Mouse (Mus musculus): ENCODE measurements around the gene March2. TPM values are rescaled to one million over a fixed set of nuclear protein-coding genes. Genes with fewer than 3 reads are reported as not detected.

Gene March2
- polyA plus RNA-seq, 1 experiment from 2014 or later, result 63.9 TPM

- no peaks in the 10 kb centered on the region for H3K27me3 ChIP-seq (replicated peaks; ENCODE audit: control insufficient read depth, insufficient read depth, low read length)
- no peak overlapping the region for H3K4me2 ChIP-seq (ENCODE audit: low read length)
- no peak overlapping the region for H3K4me3 ChIP-seq (ENCODE audit: low read depth, low read length)
- ATAC-seq (no peak), DNase-seq (ENCODE audit: low spot score) (no peak)
- peaks cover 29% of the 10 kb centered on the region for H3K36me3 ChIP-seq (ENCODE audit: control insufficient read depth, insufficient read depth, low read length)
- H3K27ac ChIP-seq (ENCODE audit: low read depth, low read length), result no peak overlapping the region
- H3K4me1 ChIP-seq (ENCODE audit: control insufficient read depth, insufficient read depth, low read length), result no peaks in the 10 kb centered on the region
- no peak overlapping the region for H3K9ac ChIP-seq (ENCODE audit: low read length)
- no peaks in the 10 kb centered on the region for H3K9me3 ChIP-seq (replicated peaks; ENCODE audit: control insufficient read depth, low read length)
- 95% methylated on average over 1 of the region's 1 CpGs for WGBS
Observed at GRCm38 (mm10) chr17:33673837-33674236, 44.6 kb downstream of the March2 start.

- no peaks in the 10 kb centered on the region for H3K4me1 ChIP-seq (ENCODE audit: control insufficient read depth, insufficient read depth, low read length)
- H3K9ac ChIP-seq (ENCODE audit: low read length), result no peak overlapping the region
- no peak overlapping the region for H3K4me3 ChIP-seq (ENCODE audit: low read depth, low read length)
- DNase-seq (ENCODE audit: low spot score), result peak; percentile 11
- H3K36me3 ChIP-seq (ENCODE audit: control insufficient read depth, insufficient read depth, low read length), result peaks cover 43% of the 10 kb centered on the region
- H3K9me3 ChIP-seq (replicated peaks; ENCODE audit: control insufficient read depth, low read length), result no peaks in the 10 kb centered on the region
- no peak for ATAC-seq
- no peaks in the 10 kb centered on the region for H3K27me3 ChIP-seq (replicated peaks; ENCODE audit: control insufficient read depth, insufficient read depth, low read length)
- WGBS, result 78% methylated on average over 3 of the region's 3 CpGs
- no peak overlapping the region for H3K4me2 ChIP-seq (ENCODE audit: low read length)
- H3K27ac ChIP-seq (ENCODE audit: low read depth, low read length), result no peak overlapping the region
Observed at GRCm38 (mm10) chr17:33669681-33670080, 48.8 kb downstream of the March2 start.

- Histone ChIP-seq H3K27ac (ENCODE audit: low read depth, low read length) (no peak overlapping the region), H3K9me3 (replicated peaks; ENCODE audit: control insufficient read depth, low read length) (no peaks in the 10 kb centered on the region), H3K27me3 (replicated peaks; ENCODE audit: control insufficient read depth, insufficient read depth, low read length) (no peaks in the 10 kb centered on the region), H3K4me2 (ENCODE audit: low read length) (no peak overlapping the region), H3K9ac (ENCODE audit: low read length) (no peak overlapping the region), H3K4me1 (ENCODE audit: control insufficient read depth, insufficient read depth, low read length) (no peaks in the 10 kb centered on the region), H3K36me3 (ENCODE audit: control insufficient read depth, insufficient read depth, low read length) (peaks cover 60% of the 10 kb centered on the region), H3K4me3 (ENCODE audit: low read depth, low read length) (no peak overlapping the region)
- WGBS, result 91% methylated on average over 3 of the region's 3 CpGs
- ATAC-seq (no peak), DNase-seq (ENCODE audit: low spot score) (no peak)
Observed at GRCm38 (mm10) chr17:33666813-33667212, 51.7 kb downstream of the March2 start.

DNA sequence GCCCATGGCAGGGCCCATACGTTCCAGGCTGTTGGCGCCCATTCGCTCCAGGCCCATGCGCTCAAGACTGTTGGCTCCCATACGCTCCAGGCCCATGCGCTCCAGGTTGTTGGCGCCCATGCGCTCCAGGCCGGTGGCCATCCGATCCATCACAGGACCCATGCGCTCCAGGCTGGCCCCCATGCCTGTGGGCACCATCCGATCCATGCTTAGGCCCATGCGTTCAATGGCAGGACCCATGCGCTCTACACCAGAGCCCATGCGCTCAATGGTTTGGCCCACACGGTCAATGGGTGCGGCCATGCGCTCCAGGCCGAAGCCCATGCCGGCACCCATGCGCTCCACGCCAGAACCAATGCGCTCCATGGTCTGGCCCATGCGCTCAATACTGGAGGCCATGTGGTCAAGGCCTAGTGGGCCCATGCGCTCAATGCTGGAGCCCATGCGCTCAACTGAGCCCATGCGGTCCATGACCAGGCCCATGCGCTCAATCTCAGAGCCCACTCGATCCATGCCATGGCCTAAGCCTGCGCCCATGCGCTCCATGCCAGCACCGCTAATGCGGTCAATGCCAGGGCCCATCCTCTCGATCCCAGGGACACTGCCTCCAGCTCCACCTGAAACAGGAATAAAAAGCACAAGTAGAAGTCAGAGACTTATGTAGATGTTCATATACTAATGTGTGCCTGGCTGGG is 68.5 kb downstream of the March2 start:
- Histone ChIP-seq H3K36me3 (ENCODE audit: control insufficient read depth, insufficient read depth, low read length) (peaks cover 95% of the 10 kb centered on the region), H3K4me3 (ENCODE audit: low read depth, low read length) (no peak overlapping the region), H3K4me1 (ENCODE audit: control insufficient read depth, insufficient read depth, low read length) (no peaks in the 10 kb centered on the region), H3K27ac (ENCODE audit: low read depth, low read length) (no peak overlapping the region), H3K27me3 (replicated peaks; ENCODE audit: control insufficient read depth, insufficient read depth, low read length) (no peaks in the 10 kb centered on the region), H3K9me3 (replicated peaks; ENCODE audit: control insufficient read depth, low read length) (no peaks in the 10 kb centered on the region), H3K9ac (ENCODE audit: low read length) (no peak overlapping the region), H3K4me2 (ENCODE audit: low read length) (no peak overlapping the region)
- no peak for DNase-seq (ENCODE audit: low spot score)
- no peak for ATAC-seq
- WGBS, result 98% methylated on average over 34 of the region's 34 CpGs

DNA sequence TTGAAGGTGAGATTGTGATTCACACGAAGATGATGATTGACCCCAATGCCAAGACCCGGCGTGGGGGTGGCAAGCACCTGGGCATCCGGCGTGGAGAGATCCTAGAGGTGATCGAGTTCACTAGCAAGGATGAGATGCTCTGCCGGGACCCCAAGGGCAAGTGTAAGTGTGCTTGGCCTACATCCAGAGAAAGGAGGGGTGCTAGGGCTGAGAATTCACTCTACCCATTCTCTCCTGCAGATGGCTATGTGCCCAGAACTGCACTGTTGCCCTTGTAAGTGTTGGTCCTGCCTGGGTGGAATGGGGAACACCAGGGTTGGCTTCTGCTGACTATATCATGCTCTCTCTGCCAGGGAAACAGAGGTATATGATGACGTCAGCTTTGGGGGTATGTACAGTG is 73.4 kb downstream of the March2 start:
- ATAC-seq (no peak), DNase-seq (ENCODE audit: low spot score) (no peak)
- H3K4me2 ChIP-seq (ENCODE audit: low read length), result no peak overlapping the region
- H3K27me3 ChIP-seq (replicated peaks; ENCODE audit: control insufficient read depth, insufficient read depth, low read length), result no peaks in the 10 kb centered on the region
- H3K4me3 ChIP-seq (ENCODE audit: low read depth, low read length), result no peak overlapping the region
- peaks cover 79% of the 10 kb centered on the region for H3K36me3 ChIP-seq (ENCODE audit: control insufficient read depth, insufficient read depth, low read length)
- H3K4me1 ChIP-seq (ENCODE audit: control insufficient read depth, insufficient read depth, low read length), result no peaks in the 10 kb centered on the region
- H3K9me3 ChIP-seq (replicated peaks; ENCODE audit: control insufficient read depth, low read length), result no peaks in the 10 kb centered on the region
- H3K27ac ChIP-seq (ENCODE audit: low read depth, low read length), result no peak overlapping the region
- WGBS, result 97% methylated on average over 8 of the region's 8 CpGs
- H3K9ac ChIP-seq (ENCODE audit: low read length), result no peak overlapping the region

GRCm38 (mm10) chr17:33644068-33644467 is 74.4 kb downstream of the March2 start:
- Histone ChIP-seq H3K4me3 (ENCODE audit: low read depth, low read length) (no peak overlapping the region), H3K27ac (ENCODE audit: low read depth, low read length) (no peak overlapping the region), H3K27me3 (replicated peaks; ENCODE audit: control insufficient read depth, insufficient read depth, low read length) (no peaks in the 10 kb centered on the region), H3K36me3 (ENCODE audit: control insufficient read depth, insufficient read depth, low read length) (peaks cover 69% of the 10 kb centered on the region), H3K9me3 (replicated peaks; ENCODE audit: control insufficient read depth, low read length) (no peaks in the 10 kb centered on the region), H3K9ac (ENCODE audit: low read length) (no peak overlapping the region), H3K4me2 (ENCODE audit: low read length) (no peak overlapping the region), H3K4me1 (ENCODE audit: control insufficient read depth, insufficient read depth, low read length) (no peaks in the 10 kb centered on the region)
- WGBS, result 96% methylated on average over 4 of the region's 4 CpGs
- DNase-seq (ENCODE audit: low spot score) (no peak), ATAC-seq (no peak)

- H3K27me3 ChIP-seq (replicated peaks; ENCODE audit: control insufficient read depth, insufficient read depth, low read length), result no peaks in the 10 kb centered on the region
- peaks cover 43% of the 10 kb centered on the region for H3K36me3 ChIP-seq (ENCODE audit: control insufficient read depth, insufficient read depth, low read length)
Observed at GRCm38 (mm10) chr17:33639743-33640142, 78.7 kb downstream of the March2 start.

DNA sequence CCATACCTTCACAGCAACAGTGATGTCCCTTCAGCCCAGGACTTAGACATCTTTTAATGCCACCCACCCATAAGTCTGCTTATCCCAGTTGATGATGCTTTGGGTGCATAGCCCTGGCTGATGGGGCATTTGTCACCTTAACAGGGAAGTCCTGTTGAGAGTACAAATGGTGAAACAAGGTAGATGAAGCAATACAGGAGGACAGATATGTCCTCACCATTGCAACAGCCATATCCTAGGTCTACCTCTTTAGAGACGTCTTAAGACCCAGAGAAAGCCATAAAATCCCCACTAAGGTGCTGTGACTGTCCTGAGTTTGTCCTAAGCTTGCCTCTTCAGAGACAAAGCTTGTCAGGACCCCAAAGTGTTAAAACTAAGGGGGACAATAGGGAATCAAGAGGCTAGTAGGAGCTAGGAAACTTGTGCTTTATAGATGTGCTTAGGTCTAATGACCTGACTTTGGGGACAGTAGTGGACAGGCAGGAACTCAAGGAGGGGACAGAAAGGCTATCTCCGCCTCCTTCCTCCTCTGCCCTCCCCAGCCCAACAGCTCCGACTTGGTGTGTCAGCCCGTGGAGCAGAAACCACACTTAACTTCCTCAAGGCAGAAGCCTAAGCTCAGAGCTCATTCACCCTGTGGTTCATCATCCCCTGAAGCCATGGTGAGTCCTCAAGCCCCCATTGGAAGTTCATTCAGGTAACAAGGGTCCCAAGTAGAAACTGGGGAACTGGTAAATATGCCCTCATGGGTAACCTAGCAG is 80.8 kb downstream of the March2 start, which contains the start of gene Pram1:
TSS of gene Pram1 (plus strand) at position 541 of the 761 bp plus-strand sequence.
- DNase-seq (ENCODE audit: low spot score) (no peak), ATAC-seq (no peak)
- no peaks in the 10 kb centered on the region for H3K27me3 ChIP-seq (replicated peaks; ENCODE audit: control insufficient read depth, insufficient read depth, low read length)
- no peaks in the 10 kb centered on the region for H3K9me3 ChIP-seq (replicated peaks; ENCODE audit: control insufficient read depth, low read length)
- 92% methylated on average over 4 of the region's 4 CpGs for WGBS
- no peaks in the 10 kb centered on the region for H3K4me1 ChIP-seq (ENCODE audit: control insufficient read depth, insufficient read depth, low read length)
- H3K9ac ChIP-seq (ENCODE audit: low read length), result no peak within 1 kb of the TSS
- no peak within 1 kb of the TSS for H3K27ac ChIP-seq (ENCODE audit: low read depth, low read length)
- peaks cover 26% of the 10 kb centered on the region for H3K36me3 ChIP-seq (ENCODE audit: control insufficient read depth, insufficient read depth, low read length)
- H3K4me3 ChIP-seq (ENCODE audit: low read depth, low read length), result no peak within 1 kb of the TSS
- no peak within 1 kb of the TSS for H3K4me2 ChIP-seq (ENCODE audit: low read length)

More at GRCm38 (mm10) chr17:33639743-33640142, 78.7 kb downstream of the March2 start:
- H3K4me3 ChIP-seq (ENCODE audit: low read depth, low read length), result no peak overlapping the region
- no peaks in the 10 kb centered on the region for H3K4me1 ChIP-seq (ENCODE audit: control insufficient read depth, insufficient read depth, low read length)
- no peak overlapping the region for H3K9ac ChIP-seq (ENCODE audit: low read length)
- H3K4me2 ChIP-seq (ENCODE audit: low read length), result no peak overlapping the region
- H3K9me3 ChIP-seq (replicated peaks; ENCODE audit: control insufficient read depth, low read length), result no peaks in the 10 kb centered on the region
- no peak overlapping the region for H3K27ac ChIP-seq (ENCODE audit: low read depth, low read length)
- no peak for ATAC-seq
- 72% methylated on average over 6 of the region's 6 CpGs for WGBS
- DNase-seq (ENCODE audit: low spot score), result no peak

DNA sequence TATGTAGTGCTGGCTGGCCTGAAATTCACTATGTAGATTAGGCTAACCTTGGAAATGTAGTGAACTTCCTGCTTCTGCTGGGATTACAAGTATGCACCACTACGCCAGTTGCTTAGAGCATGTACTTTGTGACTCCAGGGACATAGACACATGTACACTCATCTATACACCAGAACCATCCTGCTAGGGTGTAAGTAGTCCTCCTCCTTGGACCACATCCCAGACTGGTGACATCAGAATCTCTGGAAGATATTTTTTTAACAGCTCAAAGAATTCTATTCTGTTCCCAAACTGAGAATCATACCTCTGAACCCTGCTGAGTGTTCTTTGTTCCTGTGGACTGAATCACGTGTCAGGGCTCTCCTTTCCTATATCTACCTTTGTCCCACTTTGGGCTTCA is 81.4 kb downstream of the March2 start:
- 81% methylated on average over 2 of the region's 2 CpGs for WGBS
- no peak for ATAC-seq
- Histone ChIP-seq H3K9me3 (replicated peaks; ENCODE audit: control insufficient read depth, low read length) (no peaks in the 10 kb centered on the region), H3K27me3 (replicated peaks; ENCODE audit: control insufficient read depth, insufficient read depth, low read length) (no peaks in the 10 kb centered on the region), H3K27ac (ENCODE audit: low read depth, low read length) (no peak overlapping the region), H3K4me2 (ENCODE audit: low read length) (no peak overlapping the region), H3K4me1 (ENCODE audit: control insufficient read depth, insufficient read depth, low read length) (no peaks in the 10 kb centered on the region), H3K9ac (ENCODE audit: low read length) (no peak overlapping the region), H3K36me3 (ENCODE audit: control insufficient read depth, insufficient read depth, low read length) (peaks cover 21% of the 10 kb centered on the region), H3K4me3 (ENCODE audit: low read depth, low read length) (no peak overlapping the region)
- DNase-seq (ENCODE audit: low spot score), result no peak

Data from forebrain, embryonic 14.5 days (tissue).